In the genomic region with DNA sequence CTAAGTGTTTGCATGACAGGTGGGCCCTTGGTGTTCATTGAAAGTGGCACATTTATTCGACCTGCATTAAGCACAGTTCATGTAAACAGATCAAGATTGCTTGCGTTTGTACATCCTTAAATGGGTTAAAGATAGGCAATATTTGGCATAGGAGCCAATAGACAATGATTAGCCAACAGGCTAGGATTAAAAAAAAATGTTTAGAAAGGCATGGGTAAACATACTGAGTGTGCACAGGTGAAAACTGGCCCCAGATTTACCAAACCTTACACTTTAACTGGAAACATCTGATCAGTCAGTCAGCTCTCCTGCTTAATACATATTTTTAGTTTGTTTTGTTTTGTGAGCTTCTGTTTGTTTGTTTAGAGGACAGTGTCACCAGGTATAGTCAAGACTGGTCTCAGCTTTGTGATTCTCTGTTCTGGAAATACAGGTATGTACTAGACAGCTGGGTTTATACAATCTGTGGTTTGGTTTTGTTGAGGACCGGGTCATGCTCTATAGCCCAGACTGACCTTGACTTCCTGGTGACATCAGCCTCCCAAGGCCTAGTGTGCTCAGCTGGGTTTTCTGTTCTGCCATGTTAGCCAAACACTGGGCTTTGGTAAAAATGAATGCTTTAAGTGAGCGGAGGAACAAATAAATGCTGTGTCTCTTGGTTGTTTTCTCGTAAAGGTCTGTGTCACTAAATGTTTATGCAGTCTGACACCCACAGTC, we compare ENCODE assay signal across 23 mouse cellular contexts. TPM values are rescaled to one million over a fixed set of nuclear protein-coding genes. Genes with fewer than 3 reads are reported as not detected.
DNase-seq lines count a peak whose midpoint lies in the region; ATAC-seq and TF ChIP-seq lines count a peak whose summit lies in the region.
"Had no signal": no experiment of that assay in that cellular context is flagged by ENCODE, and none has a peak within 500 bp of the region (broad histone marks: within the 10 kb centered on the region; RNA-seq: fewer than 3 reads in every experiment).

No protein-coding gene starts in this region.

- WGBS in embryonic facial prominence, embryonic 12.5 days, result 67% methylated on average over 5 of the region's 5 CpGs
- 79% methylated on average over 5 of the region's 5 CpGs for WGBS in embryonic facial prominence, embryonic 10.5 days
- WGBS in liver, embryonic 16.5 days (ENCODE audit: insufficient replicate concordance), result 47% methylated on average over 5 of the region's 5 CpGs
- WGBS in liver, embryonic 12.5 days (ENCODE audit: insufficient replicate concordance), result 58% methylated on average over 5 of the region's 5 CpGs
- WGBS in embryonic facial prominence, embryonic 14.5 days, result 62% methylated on average over 5 of the region's 5 CpGs
- WGBS in stomach, postnatal 0 days, result 48% methylated on average over 5 of the region's 5 CpGs

- no peak for ATAC-seq in embryonic facial prominence, embryonic 12.5 days (ENCODE audit: insufficient number of reproducible peaks, insufficient read depth, low FRiP score, low TSS enrichment)
- ATAC-seq in liver, embryonic 16.5 days (ENCODE audit: low read depth), result peak; percentile 51; the same call in 1 of the 2 replicates
- ATAC-seq in liver, embryonic 12.5 days, result no peak
- ATAC-seq in embryonic facial prominence, embryonic 14.5 days (ENCODE audit: low read depth), result no peak
- ATAC-seq in stomach, postnatal 0 days (ENCODE audit: low FRiP score, low TSS enrichment), result peak; percentile 47; the same call in 1 of the 2 replicates
- no peak for ATAC-seq in CD4-positive, CD25-positive, alpha-beta regulatory T cell, adult 4 months
- ATAC-seq: forebrain, embryonic 14.5 days; intestine, postnatal 0 days; midbrain, embryonic 13.5 days; Patski had no signal

- no peaks in the 10 kb centered on the region for H3K9me3 ChIP-seq in embryonic facial prominence, embryonic 12.5 days
- no peaks in the 10 kb centered on the region for H3K9me3 ChIP-seq in embryonic facial prominence, embryonic 10.5 days
- H3K9me3 ChIP-seq in liver, embryonic 16.5 days (replicated peaks; ENCODE audit: control insufficient read depth, low read length), result no peaks in the 10 kb centered on the region
- no peaks in the 10 kb centered on the region for H3K9me3 ChIP-seq in liver, embryonic 12.5 days (replicated peaks)
- H3K9me3 ChIP-seq in embryonic facial prominence, embryonic 14.5 days (ENCODE audit: control insufficient read depth, low read length), result no peaks in the 10 kb centered on the region
- no peaks in the 10 kb centered on the region for H3K9me3 ChIP-seq in stomach, postnatal 0 days (ENCODE audit: control insufficient read depth, low read length)
- H3K9me3 ChIP-seq: heart, embryonic 13.5 days; limb, embryonic 12.5 days; midbrain, embryonic 13.5 days; neural tube, embryonic 13.5 days had no signal

- no peak for TF ChIP-seq CTCF in stomach, postnatal 0 days (IDR thresholded peaks at IDR 0.05; ENCODE audit: low read depth)

- peak overlapping the region; percentile 57; the same call in 1 of the 2 replicates for H3K27ac ChIP-seq in embryonic facial prominence, embryonic 12.5 days
- no peak overlapping the region for H3K27ac ChIP-seq in embryonic facial prominence, embryonic 10.5 days (replicated peaks)
- H3K27ac ChIP-seq in liver, embryonic 16.5 days (ENCODE audit: low read length), result peak overlapping the region; percentile 43; the same call in 1 of the 2 replicates
- no peak overlapping the region for H3K27ac ChIP-seq in liver, embryonic 12.5 days
- H3K27ac ChIP-seq in embryonic facial prominence, embryonic 14.5 days (replicated peaks; ENCODE audit: low read depth, low read length), result peak overlapping the region; percentile 21; the same call in 1 of the 2 replicates
- H3K27ac ChIP-seq in stomach, postnatal 0 days (replicated peaks), result no peak overlapping the region
- H3K27ac ChIP-seq: heart, embryonic 13.5 days; hindbrain, embryonic 14.5 days; limb, embryonic 12.5 days; liver, embryonic 14.5 days; midbrain, embryonic 13.5 days; neural tube, embryonic 13.5 days had no signal

- no peaks in the 10 kb centered on the region for H3K27me3 ChIP-seq in embryonic facial prominence, embryonic 12.5 days
- no peaks in the 10 kb centered on the region for H3K27me3 ChIP-seq in embryonic facial prominence, embryonic 10.5 days (replicated peaks; ENCODE audit: low read depth, poor library complexity, severe bottlenecking)
- H3K27me3 ChIP-seq in liver, embryonic 16.5 days (ENCODE audit: control insufficient read depth, insufficient read depth, low read depth, low read length), result no peaks in the 10 kb centered on the region
- no peaks in the 10 kb centered on the region for H3K27me3 ChIP-seq in liver, embryonic 12.5 days (replicated peaks)
- H3K27me3 ChIP-seq in embryonic facial prominence, embryonic 14.5 days (replicated peaks; ENCODE audit: control insufficient read depth, insufficient read depth, low read length), result no peaks in the 10 kb centered on the region
- no peaks in the 10 kb centered on the region for H3K27me3 ChIP-seq in stomach, postnatal 0 days (ENCODE audit: control insufficient read depth, insufficient read depth, low read length)
- H3K27me3 ChIP-seq: heart, embryonic 13.5 days; limb, embryonic 12.5 days; midbrain, embryonic 13.5 days; neural tube, embryonic 13.5 days; Patski had no signal

- no peaks in the 10 kb centered on the region for H3K36me3 ChIP-seq in embryonic facial prominence, embryonic 12.5 days
- no peaks in the 10 kb centered on the region for H3K36me3 ChIP-seq in embryonic facial prominence, embryonic 10.5 days (replicated peaks)
- H3K36me3 ChIP-seq in liver, embryonic 16.5 days (ENCODE audit: control insufficient read depth, insufficient read depth), result no peaks in the 10 kb centered on the region
- no peaks in the 10 kb centered on the region for H3K36me3 ChIP-seq in liver, embryonic 12.5 days
- no peaks in the 10 kb centered on the region for H3K36me3 ChIP-seq in embryonic facial prominence, embryonic 14.5 days (ENCODE audit: control insufficient read depth, insufficient read depth, low read length)
- H3K36me3 ChIP-seq in stomach, postnatal 0 days (ENCODE audit: control insufficient read depth, insufficient read depth, low read length), result no peaks in the 10 kb centered on the region
- H3K36me3 ChIP-seq: heart, embryonic 13.5 days; limb, embryonic 12.5 days; midbrain, embryonic 13.5 days; neural tube, embryonic 13.5 days had no signal

- no peak overlapping the region for H3K4me2 ChIP-seq in embryonic facial prominence, embryonic 12.5 days (replicated peaks)
- no peak overlapping the region for H3K4me2 ChIP-seq in liver, embryonic 16.5 days (ENCODE audit: low read depth, low read length)
- H3K4me2 ChIP-seq in liver, embryonic 12.5 days, result no peak overlapping the region
- no peak overlapping the region; the same call in 1 of the 2 replicates for H3K4me2 ChIP-seq in embryonic facial prominence, embryonic 14.5 days (ENCODE audit: low read depth, low read length)
- no peak overlapping the region for H3K4me2 ChIP-seq in stomach, postnatal 0 days (replicated peaks; ENCODE audit: low read depth)
- H3K4me2 ChIP-seq: heart, embryonic 13.5 days; hindbrain, embryonic 14.5 days; limb, embryonic 12.5 days; midbrain, embryonic 13.5 days; neural tube, embryonic 13.5 days had no signal

- no peak overlapping the region for H3K4me3 ChIP-seq in embryonic facial prominence, embryonic 12.5 days
- no peak overlapping the region for H3K4me3 ChIP-seq in embryonic facial prominence, embryonic 10.5 days
- no peak overlapping the region for H3K4me3 ChIP-seq in liver, embryonic 16.5 days (ENCODE audit: low read depth, low read length)
- no peak overlapping the region for H3K4me3 ChIP-seq in liver, embryonic 12.5 days
- no peak overlapping the region for H3K4me3 ChIP-seq in embryonic facial prominence, embryonic 14.5 days (ENCODE audit: low read depth, low read length)
- no peak overlapping the region for H3K4me3 ChIP-seq in stomach, postnatal 0 days (ENCODE audit: low read depth, low read length)
- H3K4me3 ChIP-seq: heart, embryonic 13.5 days; limb, embryonic 12.5 days; midbrain, embryonic 13.5 days; neural tube, embryonic 13.5 days had no signal

- TF ChIP-seq EP300 in stomach, postnatal 0 days (optimal IDR thresholded peaks at IDR 0.05), result no peak

- no peak overlapping the region for H3K9ac ChIP-seq in embryonic facial prominence, embryonic 12.5 days
- no peak overlapping the region for H3K9ac ChIP-seq in liver, embryonic 16.5 days (ENCODE audit: low read depth, low read length)
- no peak overlapping the region for H3K9ac ChIP-seq in liver, embryonic 12.5 days
- no peak overlapping the region for H3K9ac ChIP-seq in embryonic facial prominence, embryonic 14.5 days (ENCODE audit: low read depth, low read length)
- H3K9ac ChIP-seq in stomach, postnatal 0 days (ENCODE audit: low read length), result no peak overlapping the region
- H3K9ac ChIP-seq: heart, embryonic 13.5 days; hindbrain, embryonic 14.5 days; limb, embryonic 12.5 days; liver, embryonic 14.5 days; midbrain, embryonic 13.5 days; neural tube, embryonic 13.5 days had no signal

- DNase-seq in embryonic facial prominence, embryonic 10.5 days (ENCODE audit: low spot score), result no peak
- DNase-seq in embryonic facial prominence, embryonic 14.5 days (ENCODE audit: low spot score), result no peak
- no peak for DNase-seq in stomach, postnatal 0 days (ENCODE audit: low spot score)
- DNase-seq: gastrocnemius, postnatal 25 days; heart, adult 18-20 months; kidney, adult 9 months; lung, postnatal 36 days; right cerebral cortex, postnatal 4 days; thymus, adult 2 months; thymus, postnatal 4 days had no signal

- H3K4me1 ChIP-seq in embryonic facial prominence, embryonic 12.5 days, result peaks cover 23% of the 10 kb centered on the region; the same call in 1 of the 2 replicates
- H3K4me1 ChIP-seq in embryonic facial prominence, embryonic 10.5 days, result peaks cover 10% of the 10 kb centered on the region; the same call in 1 of the 2 replicates
- no peaks in the 10 kb centered on the region; the same call in 1 of the 2 replicates for H3K4me1 ChIP-seq in liver, embryonic 16.5 days (ENCODE audit: control insufficient read depth, low read depth, low read length)
- no peaks in the 10 kb centered on the region for H3K4me1 ChIP-seq in liver, embryonic 12.5 days
- peaks cover 33% of the 10 kb centered on the region for H3K4me1 ChIP-seq in embryonic facial prominence, embryonic 14.5 days (ENCODE audit: control insufficient read depth, insufficient read depth, low read length)
- H3K4me1 ChIP-seq in stomach, postnatal 0 days (replicated peaks; ENCODE audit: control insufficient read depth, insufficient read depth), result no peaks in the 10 kb centered on the region
- H3K4me1 ChIP-seq: limb, embryonic 12.5 days; neural tube, embryonic 13.5 days had no signal

RNA-seq across cellular contexts. Expression of a gene that starts 33.6 kb away (rescaled TPM):
- 119 and 121 TPM in 2 replicates for polyA plus RNA-seq in embryonic facial prominence, embryonic 12.5 days (2016; fragmentation: Nextera tagmentation; extraction: Ambion mirVana)
- polyA plus RNA-seq in embryonic facial prominence, embryonic 10.5 days (2016; fragmentation: Nextera tagmentation; extraction: Ambion mirVana), result 90.5 and 91.7 TPM in 2 replicates
- 11.8 and 12.0 TPM in 2 replicates for polyA plus RNA-seq in liver, embryonic 16.5 days (2015; fragmentation: Nextera tagmentation; extraction: Ambion mirVana)
- 33.3 and 34.1 TPM in 2 replicates for polyA plus RNA-seq in liver, embryonic 12.5 days (2016; fragmentation: Nextera tagmentation; extraction: Ambion mirVana)
- 91.8 and 103 TPM in 2 replicates for polyA plus RNA-seq in embryonic facial prominence, embryonic 14.5 days (2014; fragmentation: Nextera tagmentation; extraction: Ambion mirVana)
- polyA plus RNA-seq in stomach, postnatal 0 days (2015; fragmentation: Nextera tagmentation; extraction: Ambion mirVana), result 30.0 and 30.4 TPM in 2 replicates
- 10 to 100 TPM; 71.8 to 75.2 TPM for polyA plus RNA-seq in CD4-positive, CD25-positive, alpha-beta regulatory T cell, adult 4 months (2017; shearing (Covaris generic))

Comparison
In these comparisons a context has a peak if more than half of its experiments do, and no peak if none do; other contexts are left out.
1. ATAC-seq: peak in liver, embryonic 16.5 days (single experiment) and stomach, postnatal 0 days (single experiment); none in embryonic facial prominence, embryonic 12.5 days (single experiment), liver, embryonic 12.5 days (single experiment), embryonic facial prominence, embryonic 14.5 days (single experiment) and CD4-positive, CD25-positive, alpha-beta regulatory T cell, adult 4 months (single experiment).
2. H3K27ac ChIP-seq: peak in embryonic facial prominence, embryonic 12.5 days (single experiment), liver, embryonic 16.5 days (single experiment) and embryonic facial prominence, embryonic 14.5 days (single experiment); none in embryonic facial prominence, embryonic 10.5 days (single experiment), liver, embryonic 12.5 days (single experiment) and stomach, postnatal 0 days (single experiment).